Mouse (Mus musculus): Measurements from ENCODE around the gene Ube2g1. TPM values are rescaled to one million over a fixed set of nuclear protein-coding genes. Genes with fewer than 3 reads are reported as not detected.
A peak's percentile ranks its signal among the peaks of the same experiment; 100 is the strongest.
"Not testable (repeated sequence)": the region's sequence is repeated elsewhere in the genome, so short reads cannot be mapped to it uniquely, and the experiment has no call there.

Gene Ube2g1
- polyA plus RNA-seq, 1 experiment from 2014 or later = 76.5 TPM

- Histone ChIP-seq H3K9me3 (ENCODE audit: control insufficient read depth, low read length) (no peaks in the 10 kb centered on the region), H3K27me3 (replicated peaks; ENCODE audit: control insufficient read depth, insufficient read depth, low read length) (no peaks in the 10 kb centered on the region), H3K9ac (ENCODE audit: low read depth, low read length) (no peak overlapping the region), H3K4me2 (ENCODE audit: low read length) (no peak overlapping the region), H3K36me3 (ENCODE audit: control insufficient read depth, insufficient read depth, low read length) (no peaks in the 10 kb centered on the region), H3K4me3 (ENCODE audit: low read length) (no peak overlapping the region), H3K4me1 (ENCODE audit: control insufficient read depth, insufficient read depth, low read depth, low read length) (no peaks in the 10 kb centered on the region), H3K27ac (ENCODE audit: low read depth, low read length) (no peak overlapping the region)
- 78% methylated on average over 2 of the region's 2 CpGs for WGBS
- ATAC-seq = no peak
Observed at GRCm38 (mm10) chr11:72595010-72595737, 11.9 kb upstream of the Ube2g1 start.

- H3K4me1 ChIP-seq (ENCODE audit: control insufficient read depth, insufficient read depth, low read depth, low read length) = no peaks in the 10 kb centered on the region
- no peak for ATAC-seq
- H3K27ac ChIP-seq (ENCODE audit: low read depth, low read length) = no peak overlapping the region
- no peak overlapping the region for H3K4me3 ChIP-seq (ENCODE audit: low read length)
- no peak overlapping the region for H3K9ac ChIP-seq (ENCODE audit: low read depth, low read length)
- no peaks in the 10 kb centered on the region for H3K9me3 ChIP-seq (ENCODE audit: control insufficient read depth, low read length)
- H3K36me3 ChIP-seq (ENCODE audit: control insufficient read depth, insufficient read depth, low read length) = no peaks in the 10 kb centered on the region
- 97% methylated on average over 4 of the region's 4 CpGs for WGBS
- no peak overlapping the region for H3K4me2 ChIP-seq (ENCODE audit: low read length)
- no peaks in the 10 kb centered on the region for H3K27me3 ChIP-seq (replicated peaks; ENCODE audit: control insufficient read depth, insufficient read depth, low read length)
Observed at GRCm38 (mm10) chr11:72597780-72598179, 9.3 kb upstream of the Ube2g1 start.

GRCm38 (mm10) chr11:72607469-72608070 is 487 bp downstream of the Ube2g1 start:
- Histone ChIP-seq H3K27ac (ENCODE audit: low read depth, low read length) (peak overlapping the region; percentile 99), H3K4me3 (ENCODE audit: low read length) (peak overlapping the region; percentile 72), H3K4me1 (ENCODE audit: control insufficient read depth, insufficient read depth, low read depth, low read length) (peaks cover 7% of the 10 kb centered on the region), H3K9me3 (ENCODE audit: control insufficient read depth, low read length) (no peaks in the 10 kb centered on the region), H3K9ac (ENCODE audit: low read depth, low read length) (peak overlapping the region; percentile 85), H3K27me3 (replicated peaks; ENCODE audit: control insufficient read depth, insufficient read depth, low read length) (no peaks in the 10 kb centered on the region), H3K4me2 (ENCODE audit: low read length) (peak overlapping the region; percentile 73), H3K36me3 (ENCODE audit: control insufficient read depth, insufficient read depth, low read length) (no peaks in the 10 kb centered on the region)
- peak; percentile 37 for ATAC-seq
- 0% methylated on average over 25 of the region's 79 CpGs for WGBS

- Histone ChIP-seq H3K4me2 (ENCODE audit: low read length) (peak overlapping the region; percentile 73), H3K27ac (ENCODE audit: low read depth, low read length) (peak overlapping the region; percentile 99), H3K4me1 (ENCODE audit: control insufficient read depth, insufficient read depth, low read depth, low read length) (peaks cover 7% of the 10 kb centered on the region), H3K27me3 (replicated peaks; ENCODE audit: control insufficient read depth, insufficient read depth, low read length) (no peaks in the 10 kb centered on the region), H3K4me3 (ENCODE audit: low read length) (peak overlapping the region; percentile 72), H3K36me3 (ENCODE audit: control insufficient read depth, insufficient read depth, low read length) (no peaks in the 10 kb centered on the region), H3K9ac (ENCODE audit: low read depth, low read length) (peak overlapping the region; percentile 85), H3K9me3 (ENCODE audit: control insufficient read depth, low read length) (no peaks in the 10 kb centered on the region)
- under 1% methylated on average over 33 of the region's 55 CpGs for WGBS
- peak; percentile 92 for ATAC-seq
Observed at GRCm38 (mm10) chr11:72608071-72608679, 1.1 kb downstream of the Ube2g1 start.

GRCm38 (mm10) chr11:72609242-72609641 is 2.2 kb downstream of the Ube2g1 start:
- no peaks in the 10 kb centered on the region for H3K9me3 ChIP-seq (ENCODE audit: control insufficient read depth, low read length)
- H3K4me2 ChIP-seq (ENCODE audit: low read length) = no peak overlapping the region
- peaks cover 7% of the 10 kb centered on the region for H3K4me1 ChIP-seq (ENCODE audit: control insufficient read depth, insufficient read depth, low read depth, low read length)
- no peaks in the 10 kb centered on the region for H3K27me3 ChIP-seq (replicated peaks; ENCODE audit: control insufficient read depth, insufficient read depth, low read length)
- no peaks in the 10 kb centered on the region for H3K36me3 ChIP-seq (ENCODE audit: control insufficient read depth, insufficient read depth, low read length)
- H3K27ac ChIP-seq (ENCODE audit: low read depth, low read length) = no peak overlapping the region
- H3K9ac ChIP-seq (ENCODE audit: low read depth, low read length) = no peak overlapping the region
- H3K4me3 ChIP-seq (ENCODE audit: low read length) = no peak overlapping the region
- ATAC-seq = no peak

- H3K9me3 ChIP-seq (ENCODE audit: control insufficient read depth, low read length); H3K27ac ChIP-seq (ENCODE audit: low read depth, low read length); H3K4me1 ChIP-seq (ENCODE audit: control insufficient read depth, insufficient read depth, low read depth, low read length); H3K4me2 ChIP-seq (ENCODE audit: low read length); H3K27me3 ChIP-seq (replicated peaks; ENCODE audit: control insufficient read depth, insufficient read depth, low read length); H3K4me3 ChIP-seq (ENCODE audit: low read length); H3K36me3 ChIP-seq (ENCODE audit: control insufficient read depth, insufficient read depth, low read length); ATAC-seq; H3K9ac ChIP-seq (ENCODE audit: low read depth, low read length): not testable (repeated sequence)
- 75% methylated on average over 3 of the region's 3 CpGs for WGBS
Observed at GRCm38 (mm10) chr11:72614336-72614735, 7.3 kb downstream of the Ube2g1 start.

GRCm38 (mm10) chr11:72615931-72616330 is 8.8 kb downstream of the Ube2g1 start:
- no peaks in the 10 kb centered on the region for H3K27me3 ChIP-seq (replicated peaks; ENCODE audit: control insufficient read depth, insufficient read depth, low read length)
- H3K4me1 ChIP-seq (ENCODE audit: control insufficient read depth, insufficient read depth, low read depth, low read length) = no peaks in the 10 kb centered on the region
- H3K9ac ChIP-seq (ENCODE audit: low read depth, low read length) = no peak overlapping the region
- 89% methylated on average over 4 of the region's 4 CpGs for WGBS
- no peak overlapping the region for H3K4me2 ChIP-seq (ENCODE audit: low read length)
- no peak overlapping the region for H3K4me3 ChIP-seq (ENCODE audit: low read length)
- no peaks in the 10 kb centered on the region for H3K36me3 ChIP-seq (ENCODE audit: control insufficient read depth, insufficient read depth, low read length)
- ATAC-seq = no peak
- H3K9me3 ChIP-seq (ENCODE audit: control insufficient read depth, low read length) = no peaks in the 10 kb centered on the region
- H3K27ac ChIP-seq (ENCODE audit: low read depth, low read length) = no peak overlapping the region

GRCm38 (mm10) chr11:72618476-72618875 is 11.4 kb downstream of the Ube2g1 start:
- ATAC-seq = no peak
- no peaks in the 10 kb centered on the region for H3K27me3 ChIP-seq (replicated peaks; ENCODE audit: control insufficient read depth, insufficient read depth, low read length)
- H3K4me3 ChIP-seq (ENCODE audit: low read length) = no peak overlapping the region
- no peaks in the 10 kb centered on the region for H3K36me3 ChIP-seq (ENCODE audit: control insufficient read depth, insufficient read depth, low read length)
- no peaks in the 10 kb centered on the region for H3K9me3 ChIP-seq (ENCODE audit: control insufficient read depth, low read length)
- H3K9ac ChIP-seq (ENCODE audit: low read depth, low read length) = no peak overlapping the region
- H3K27ac ChIP-seq (ENCODE audit: low read depth, low read length) = no peak overlapping the region
- H3K4me1 ChIP-seq (ENCODE audit: control insufficient read depth, insufficient read depth, low read depth, low read length) = no peaks in the 10 kb centered on the region
- 96% methylated on average over 1 of the region's 1 CpGs for WGBS
- no peak overlapping the region for H3K4me2 ChIP-seq (ENCODE audit: low read length)

- Histone ChIP-seq H3K4me1 (ENCODE audit: control insufficient read depth, insufficient read depth, low read depth, low read length) (no peaks in the 10 kb centered on the region), H3K36me3 (ENCODE audit: control insufficient read depth, insufficient read depth, low read length) (no peaks in the 10 kb centered on the region), H3K4me2 (ENCODE audit: low read length) (no peak overlapping the region), H3K9me3 (ENCODE audit: control insufficient read depth, low read length) (no peaks in the 10 kb centered on the region), H3K27ac (ENCODE audit: low read depth, low read length) (no peak overlapping the region), H3K27me3 (replicated peaks; ENCODE audit: control insufficient read depth, insufficient read depth, low read length) (no peaks in the 10 kb centered on the region), H3K9ac (ENCODE audit: low read depth, low read length) (no peak overlapping the region), H3K4me3 (ENCODE audit: low read length) (no peak overlapping the region)
- no peak for ATAC-seq
- WGBS = 20% methylated on average over 4 of the region's 4 CpGs
Observed at GRCm38 (mm10) chr11:72642730-72643129, 35.6 kb downstream of the Ube2g1 start.

All from hindbrain, embryonic 16.5 days (tissue).